Mouse (Mus musculus) liver, adult 2 months (tissue): Measurements from ENCODE around the gene Sfxn2.

Experiments used
- CTCF ChIP-seq: fragments of 200-500 bp; IDR thresholded peaks from 2 replicates; pipeline ENCODE4 v1.5.1; 2011; ENCODE audit warnings: low read depth, low read length, control low read depth
- POLR2A ChIP-seq: fragments of 200-500 bp; IDR thresholded peaks from 2 replicates; pipeline ENCODE4 v1.6.1; 2011; ENCODE audit warnings: low read length, control low read depth; ENCODE audit not compliant: insufficient read depth; ENCODE audit errors: extremely low read depth

DNA sequence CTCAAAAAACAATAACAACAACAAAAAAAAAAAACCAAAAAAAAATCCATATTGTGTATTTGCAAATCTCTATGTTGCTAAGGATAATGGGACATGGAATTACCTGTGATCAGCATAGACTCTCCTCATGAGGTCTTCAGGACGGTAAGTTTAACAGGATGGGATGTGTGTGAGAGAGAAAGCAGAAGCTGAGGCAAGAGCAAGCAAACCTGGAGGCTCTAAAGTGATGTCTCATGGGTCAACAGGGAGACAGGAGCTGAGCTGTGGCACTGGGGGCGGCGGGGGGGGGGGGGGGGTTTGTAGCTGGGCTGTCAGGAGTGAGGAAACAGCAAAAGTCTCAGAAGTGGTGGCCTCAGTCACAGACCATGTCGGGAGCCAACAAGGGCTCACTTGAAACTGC is 20.7 kb upstream of the Sfxn2 start:
- TF ChIP-seq POLR2A, result no peak
- TF ChIP-seq CTCF, result no peak
